ENCODE assay signal across 16 mouse cellular contexts in the genomic region with DNA sequence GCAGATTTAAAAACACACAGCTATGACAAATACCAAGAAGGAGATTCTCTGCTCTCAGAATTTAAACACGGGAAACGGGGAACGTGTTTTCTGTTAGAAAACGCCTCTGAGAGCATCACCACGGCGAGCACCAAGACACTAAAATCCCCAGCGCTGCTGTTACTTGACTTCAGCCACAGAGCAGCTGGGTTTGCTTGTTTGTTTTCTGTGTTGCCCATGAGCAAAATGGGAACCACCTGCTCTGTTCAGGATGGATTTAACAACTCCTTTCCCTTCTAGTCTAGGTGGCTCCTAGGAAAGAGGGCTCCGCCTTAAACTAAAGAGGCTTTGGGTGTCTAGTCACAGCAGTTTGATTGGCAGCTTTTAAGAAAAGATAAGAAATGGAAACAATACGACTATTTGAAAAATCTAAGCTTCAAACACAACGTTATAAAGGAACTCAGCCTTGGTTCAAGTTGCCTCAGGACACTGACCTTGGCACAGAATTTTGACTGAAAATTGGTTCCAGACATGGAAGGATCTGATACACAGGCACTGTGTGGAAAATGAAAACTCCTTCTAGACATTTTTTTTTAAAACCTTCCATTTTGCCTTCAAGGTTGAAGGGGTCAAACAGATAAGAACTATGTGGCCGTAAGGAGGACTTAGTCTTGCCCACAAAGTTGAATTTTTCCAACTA.
"Had no signal": no experiment of that assay in that cellular context is flagged by ENCODE, and none has a peak within 500 bp of the region (broad histone marks: within the 10 kb centered on the region; RNA-seq: fewer than 3 reads in every experiment).

No protein-coding gene starts in this region.

- ATAC-seq: midbrain, embryonic 13.5 days; midbrain, embryonic 16.5 days had no signal

- H3K9me3 ChIP-seq: liver, embryonic 13.5 days; midbrain, embryonic 13.5 days; neural tube, embryonic 13.5 days had no signal

- H3K4me3 ChIP-seq: layer of hippocampus, adult 2 months; left cerebral cortex, adult 2 months; liver, embryonic 13.5 days; midbrain, embryonic 13.5 days; myocyte; neural tube, embryonic 13.5 days had no signal

- DNase-seq: kidney, adult 9 months; kidney, postnatal 14 days; kidney, postnatal 4 days; layer of hippocampus, postnatal 36 days; liver, embryonic 13.5 days; lung, adult 2 months; lung, postnatal 14 days; lung, postnatal 4 days; thymus, adult 18-20 months; thymus, postnatal 36 days had no signal

- H3K4me2 ChIP-seq: liver, embryonic 13.5 days; midbrain, embryonic 13.5 days; neural tube, embryonic 13.5 days had no signal

- H3K9ac ChIP-seq: liver, embryonic 13.5 days; midbrain, embryonic 13.5 days; neural tube, embryonic 13.5 days had no signal

- H3K27ac ChIP-seq: layer of hippocampus, adult 2 months; left cerebral cortex, adult 2 months; liver, embryonic 13.5 days; midbrain, embryonic 13.5 days; neural tube, embryonic 13.5 days had no signal

- H3K27me3 ChIP-seq: neural tube, embryonic 13.5 days had no signal

- H3K36me3 ChIP-seq: liver, embryonic 13.5 days; midbrain, embryonic 13.5 days; neural tube, embryonic 13.5 days had no signal
